Mouse (Mus musculus): Measurements from ENCODE around the gene Enah.

- no peak for TF ChIP-seq CTCF (conservative IDR thresholded peaks at IDR 0.05; ENCODE audit: low read length)
- no peak for TF ChIP-seq NANOG (IDR thresholded peaks at IDR 0.05; ENCODE audit: borderline replicate concordance, low read length)
- no peak for TF ChIP-seq POU5F1 (IDR thresholded peaks at IDR 0.05; ENCODE audit: borderline replicate concordance, low read length)
Measured at GRCm38 (mm10) chr1:181963827-181964226, 56.0 kb downstream of the Enah start.
